Mouse (Mus musculus) kidney, embryonic 16.5 days (tissue): ENCODE data around the gene Arhgef17. TPM values are rescaled to one million over a fixed set of nuclear protein-coding genes. Genes with fewer than 3 reads are reported as not detected.

Experiments used
- ATAC-seq: fragments of 200-750 bp; cut with Nextera tagmentation; 2 replicates; pipeline ENCODE4 v1.8.0; 2017; ENCODE audit warnings: moderate TSS enrichment; ENCODE audit not compliant: low FRiP score, low TSS enrichment
- H3K27ac ChIP-seq: fragments of 300-500 bp; sonication (generic); 2 replicates; pipeline ENCODE4 v1.5.1; 2014; ENCODE audit warnings: low read length
- H3K27me3 ChIP-seq: fragments of 300-500 bp; sonication (generic); 2 replicates; pipeline ENCODE4 v1.6.1; 2014; ENCODE audit warnings: low read length, control low read depth, mixed read lengths; ENCODE audit not compliant: insufficient read depth
- H3K36me3 ChIP-seq: fragments of 300-500 bp; sonication (generic); 2 replicates; pipeline ENCODE4 v1.6.1; 2014; ENCODE audit warnings: low read length, control low read depth, mixed read lengths; ENCODE audit not compliant: insufficient read depth
- H3K4me1 ChIP-seq: fragments of 300-500 bp; sonication (generic); 2 replicates; pipeline ENCODE4 v1.6.1; 2014; ENCODE audit warnings: low read length, control low read depth, mixed read lengths; ENCODE audit not compliant: insufficient read depth
- H3K4me2 ChIP-seq: fragments of 300-500 bp; sonication (generic); replicated peaks from 2 replicates; pipeline ENCODE4 v1.6.1; 2014; ENCODE audit warnings: low read depth, low read length
- H3K4me3 ChIP-seq: fragments of 300-500 bp; sonication (generic); 2 replicates; pipeline ENCODE4 v1.5.1; 2014; ENCODE audit warnings: mild to moderate bottlenecking, low read length
- H3K9ac ChIP-seq: fragments of 300-500 bp; sonication (generic); replicated peaks from 2 replicates; pipeline ENCODE4 v1.6.1; 2014; ENCODE audit warnings: low read length
- H3K9me3 ChIP-seq: fragments of 300-500 bp; sonication (generic); 2 replicates; pipeline ENCODE4 v1.6.1; 2016; ENCODE audit warnings: low read length, control low read depth
- WGBS: fragments of 180-500 bp; shearing (Covaris S2); extraction: QIAGEN DNeasy Blood & Tissue Kit; methylation state at CpG from one replicate; pipeline ENCODE4 v1.1.7; 2014; 5-methylcytosine and 5-hydroxymethylcytosine counted together
- polyA plus RNA-seq: library from polyadenylated mRNA; unstranded; fragments of >200 nt; fragmentation: Nextera tagmentation; extraction: Ambion mirVana; gene quantifications from 2 replicates; pipeline ENCODE4 v1.2.1, GENCODE M21; 2015

The Arhgef17 gene
- polyA plus RNA-seq, 1 experiment from 2014 or later = 10.8 TPM

DNA sequence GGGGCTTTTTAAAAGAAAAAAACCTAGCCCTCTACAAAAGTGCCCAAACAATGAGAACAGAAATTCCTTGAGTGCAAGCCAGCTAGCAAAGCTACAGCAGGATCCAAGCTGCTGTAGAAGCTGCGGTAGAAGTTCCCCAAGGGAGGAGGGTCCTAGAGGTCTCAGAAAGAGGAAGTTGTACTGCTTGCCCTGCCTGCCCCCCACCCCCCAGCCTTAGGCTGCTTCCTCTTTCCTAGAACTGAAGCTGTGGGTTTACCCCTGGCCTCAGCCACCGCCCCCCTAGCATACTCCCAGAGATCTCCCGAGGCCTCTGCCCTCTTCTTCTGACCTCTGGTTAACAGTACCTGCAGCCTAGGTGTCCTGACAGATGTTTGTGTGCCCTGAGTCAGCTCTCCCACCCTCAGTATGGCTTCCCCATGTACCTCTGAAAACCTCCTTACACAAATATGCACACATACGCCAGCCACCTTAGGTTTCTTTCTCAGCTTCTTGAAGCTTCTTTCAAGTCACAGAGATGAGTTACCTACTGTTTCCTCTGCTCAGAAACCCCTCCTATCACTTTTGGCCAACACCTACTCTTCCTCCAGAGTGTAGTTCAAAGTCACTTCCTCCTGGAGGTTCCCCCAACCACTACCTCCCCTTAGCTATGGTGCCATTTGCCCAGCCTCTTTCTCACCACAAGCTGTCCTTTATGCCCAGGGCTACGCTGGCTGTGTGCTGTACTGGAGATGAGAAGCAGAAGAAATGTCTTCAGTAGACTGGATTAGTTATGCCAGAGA, 75.9 kb downstream of the Arhgef17 start:
- no peak overlapping the region for H3K4me3 ChIP-seq
- H3K4me1 ChIP-seq = peaks cover 54% of the 10 kb centered on the region
- H3K4me2 ChIP-seq = no peak overlapping the region
- no peak for ATAC-seq
- no peaks in the 10 kb centered on the region for H3K9me3 ChIP-seq
- no peaks in the 10 kb centered on the region for H3K27me3 ChIP-seq
- H3K9ac ChIP-seq = 0 out of 2 replicates have a peak overlapping the region, but pooled peaks have one; percentile 12
- H3K36me3 ChIP-seq = no peaks in the 10 kb centered on the region
- WGBS = 50% methylated on average over 5 of the region's 5 CpGs
- peak overlapping the region; percentile 57 for H3K27ac ChIP-seq

GRCm38 (mm10) chr7:100855300-100855699, 76.6 kb downstream of the Arhgef17 start:
- WGBS = 50% methylated on average over 4 of the region's 4 CpGs
- no peaks in the 10 kb centered on the region for H3K9me3 ChIP-seq
- no peak overlapping the region for H3K4me2 ChIP-seq
- no peaks in the 10 kb centered on the region for H3K27me3 ChIP-seq
- H3K4me1 ChIP-seq = peaks cover 54% of the 10 kb centered on the region
- no peaks in the 10 kb centered on the region for H3K36me3 ChIP-seq
- 0 out of 2 replicates have a peak overlapping the region, but pooled peaks have one; percentile 29 for H3K9ac ChIP-seq
- ATAC-seq = no peak
- H3K27ac ChIP-seq = peak overlapping the region; percentile 57; the same call in 1 of the 2 replicates
- H3K4me3 ChIP-seq = no peak overlapping the region

- no peak for ATAC-seq
- Histone ChIP-seq H3K9ac (0 out of 2 replicates have a peak overlapping the region, but pooled peaks have one; percentile 29), H3K36me3 (no peaks in the 10 kb centered on the region), H3K27me3 (no peaks in the 10 kb centered on the region), H3K4me2 (no peak overlapping the region), H3K4me3 (no peak overlapping the region), H3K27ac (no peak overlapping the region), H3K9me3 (no peaks in the 10 kb centered on the region), H3K4me1 (peaks cover 54% of the 10 kb centered on the region)
- WGBS = 62% methylated on average over 5 of the region's 5 CpGs
These were observed 77.0 kb downstream of the Arhgef17 start for GRCm38 (mm10) chr7:100854861-100855260.

- Histone ChIP-seq H3K9me3 (no peaks in the 10 kb centered on the region), H3K9ac (peak overlapping the region; percentile 14; the same call in 1 of the 2 replicates), H3K36me3 (no peaks in the 10 kb centered on the region), H3K27me3 (no peaks in the 10 kb centered on the region), H3K4me3 (no peak overlapping the region), H3K27ac (peak overlapping the region; percentile 32), H3K4me2 (no peak overlapping the region), H3K4me1 (peaks cover 54% of the 10 kb centered on the region)
- ATAC-seq = peak; percentile 59; the same call in 1 of the 2 replicates
- 35% methylated on average over 6 of the region's 6 CpGs for WGBS
These were observed 77.6 kb downstream of the Arhgef17 start for GRCm38 (mm10) chr7:100854137-100854814.

DNA sequence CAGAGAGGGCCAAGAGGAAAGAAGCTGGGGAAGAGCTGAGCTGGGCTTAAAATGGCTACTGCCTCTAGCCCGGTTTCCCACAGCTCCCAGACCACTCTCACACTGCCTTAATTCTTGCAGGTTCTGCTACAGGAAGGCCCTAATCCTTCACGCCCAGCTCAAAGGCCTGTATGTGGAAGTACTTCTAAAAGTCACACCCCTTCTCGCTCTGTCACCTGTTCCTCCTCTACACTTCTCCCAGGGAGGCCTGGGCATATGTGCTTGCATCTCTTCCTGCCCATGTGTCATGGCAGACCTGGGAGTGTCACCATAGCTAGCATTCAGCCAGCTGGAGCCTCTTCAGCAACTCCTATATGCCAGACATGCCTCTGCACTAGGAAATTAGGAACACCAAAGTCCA, 78.5 kb downstream of the Arhgef17 start:
- WGBS = 82% methylated on average over 3 of the region's 3 CpGs
- Histone ChIP-seq H3K9me3 (no peaks in the 10 kb centered on the region), H3K27me3 (no peaks in the 10 kb centered on the region), H3K4me3 (no peak overlapping the region), H3K27ac (no peak overlapping the region), H3K4me1 (peaks cover 54% of the 10 kb centered on the region), H3K4me2 (no peak overlapping the region), H3K9ac (no peak overlapping the region; the same call in 1 of the 2 replicates), H3K36me3 (no peaks in the 10 kb centered on the region)
- no peak for ATAC-seq

GRCm38 (mm10) chr7:100851481-100852356, 80.2 kb downstream of the Arhgef17 start:
- no peak overlapping the region for H3K4me2 ChIP-seq
- WGBS = 43% methylated on average over 9 of the region's 9 CpGs
- no peak overlapping the region; the same call in 1 of the 2 replicates for H3K9ac ChIP-seq
- H3K27ac ChIP-seq = peak overlapping the region; percentile 25; the same call in 1 of the 2 replicates
- ATAC-seq = no peak
- no peaks in the 10 kb centered on the region for H3K9me3 ChIP-seq
- H3K27me3 ChIP-seq = no peaks in the 10 kb centered on the region
- H3K4me3 ChIP-seq = no peak overlapping the region
- H3K36me3 ChIP-seq = no peaks in the 10 kb centered on the region
- peaks cover 51% of the 10 kb centered on the region for H3K4me1 ChIP-seq

- H3K36me3 ChIP-seq = no peaks in the 10 kb centered on the region
- no peak for ATAC-seq
- 93% methylated on average over 2 of the region's 2 CpGs for WGBS
- no peak overlapping the region for H3K4me2 ChIP-seq
- no peak overlapping the region for H3K27ac ChIP-seq
- no peaks in the 10 kb centered on the region for H3K9me3 ChIP-seq
- peaks cover 35% of the 10 kb centered on the region for H3K4me1 ChIP-seq
- H3K9ac ChIP-seq = no peak overlapping the region
- H3K27me3 ChIP-seq = no peaks in the 10 kb centered on the region
- no peak overlapping the region for H3K4me3 ChIP-seq
These were observed 82.4 kb downstream of the Arhgef17 start for GRCm38 (mm10) chr7:100849508-100849907.

DNA sequence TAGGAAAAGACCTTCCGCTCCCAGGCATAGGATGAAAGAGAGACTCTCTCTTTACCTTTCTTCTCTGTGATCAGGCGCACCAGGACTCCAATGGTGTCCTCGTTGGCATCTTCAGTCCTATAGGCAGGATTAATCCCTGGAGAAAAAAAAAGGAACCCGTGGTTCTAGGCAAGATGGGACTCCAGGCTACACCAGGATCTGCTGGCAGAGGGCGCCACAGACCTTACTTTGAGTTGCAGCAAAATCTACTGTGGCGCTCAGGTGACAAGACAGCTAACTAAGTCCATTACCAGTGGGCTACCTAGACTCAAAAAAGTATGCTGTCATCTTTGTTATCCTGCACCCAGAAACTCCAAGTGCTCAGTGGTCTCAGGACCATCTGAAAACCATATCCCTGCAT, 83.2 kb downstream of the Arhgef17 start:
- Histone ChIP-seq H3K27me3 (no peaks in the 10 kb centered on the region), H3K4me1 (peaks cover 29% of the 10 kb centered on the region), H3K4me3 (no peak overlapping the region), H3K27ac (no peak overlapping the region), H3K9me3 (no peaks in the 10 kb centered on the region), H3K36me3 (no peaks in the 10 kb centered on the region), H3K4me2 (no peak overlapping the region), H3K9ac (no peak overlapping the region)
- 36% methylated on average over 6 of the region's 6 CpGs for WGBS
- ATAC-seq = no peak

GRCm38 (mm10) chr7:100847131-100847530, 84.8 kb downstream of the Arhgef17 start:
- H3K27me3 ChIP-seq = no peaks in the 10 kb centered on the region
- H3K4me2 ChIP-seq = no peak overlapping the region
- no peak for ATAC-seq
- no peaks in the 10 kb centered on the region for H3K36me3 ChIP-seq
- H3K4me3 ChIP-seq = no peak overlapping the region
- no peak overlapping the region for H3K9ac ChIP-seq
- H3K9me3 ChIP-seq = no peaks in the 10 kb centered on the region
- WGBS = 89% methylated on average over 6 of the region's 6 CpGs
- peaks cover 16% of the 10 kb centered on the region for H3K4me1 ChIP-seq
- no peak overlapping the region for H3K27ac ChIP-seq
